Mouse (Mus musculus): ENCODE results near the gene Tectb.
A peak's percentile ranks its signal among the peaks of the same experiment; 100 is the strongest.
"Not testable (repeated sequence)": the region's sequence is repeated elsewhere in the genome, so short reads cannot be mapped to it uniquely, and the experiment has no call there.

Tectb gene

GRCm38 (mm10) chr19:55180433-55180832 is at the start of gene Tectb:
Gene Tectb (plus strand): TSS chr19:55180733.
- DNase-seq (ENCODE audit: low read depth, low spot score), result no peak

DNA sequence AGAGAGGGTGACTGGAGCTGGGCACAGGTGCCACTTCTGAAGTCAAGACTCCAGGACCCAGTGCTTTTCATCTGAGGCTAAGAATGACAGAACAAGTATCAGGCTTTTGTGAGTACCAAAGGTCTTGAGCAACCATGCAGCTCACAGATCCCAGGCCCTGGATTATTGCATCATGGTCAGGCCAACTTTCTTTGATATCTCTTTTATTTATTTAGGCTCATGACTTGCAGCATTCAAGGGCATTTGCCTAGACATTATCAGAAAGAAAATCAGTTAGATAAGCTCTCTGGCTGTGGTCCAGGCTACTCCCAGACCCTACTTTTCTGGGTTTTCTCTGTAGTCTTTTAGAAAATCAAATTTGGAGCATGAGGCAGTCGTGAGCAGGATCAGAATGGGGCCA is 48.8 kb upstream of the Tectb start:
- no peak for DNase-seq (ENCODE audit: low read depth, low spot score)

GRCm38 (mm10) chr19:55132476-55132875 is 48.1 kb upstream of the Tectb start:
- DNase-seq (ENCODE audit: low read depth, low spot score), result no peak

DNA sequence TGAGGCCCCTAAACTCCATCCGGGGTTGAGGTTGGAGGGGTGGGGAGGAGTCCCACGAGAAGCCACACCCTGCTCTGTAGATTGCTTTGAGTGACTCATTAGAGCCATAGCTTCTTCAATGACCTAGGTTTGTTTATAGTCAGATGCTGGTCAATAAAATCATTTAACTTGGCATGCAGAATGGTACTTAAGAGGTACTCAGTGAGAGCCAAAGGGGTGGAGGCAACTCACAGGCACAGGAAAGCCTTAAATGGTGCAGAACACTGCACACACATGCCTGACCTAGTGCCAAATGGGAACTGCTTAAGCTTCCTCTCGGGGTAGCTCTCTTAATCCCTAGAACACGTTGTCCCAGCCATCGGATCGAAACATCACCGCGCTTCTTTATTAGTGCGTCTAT is 46.0 kb upstream of the Tectb start:
- no peak for DNase-seq (ENCODE audit: low read depth, low spot score)

- no peak for DNase-seq (ENCODE audit: low read depth, low spot score)
Measured at GRCm38 (mm10) chr19:55135918-55136317, 44.6 kb upstream of the Tectb start.

DNA sequence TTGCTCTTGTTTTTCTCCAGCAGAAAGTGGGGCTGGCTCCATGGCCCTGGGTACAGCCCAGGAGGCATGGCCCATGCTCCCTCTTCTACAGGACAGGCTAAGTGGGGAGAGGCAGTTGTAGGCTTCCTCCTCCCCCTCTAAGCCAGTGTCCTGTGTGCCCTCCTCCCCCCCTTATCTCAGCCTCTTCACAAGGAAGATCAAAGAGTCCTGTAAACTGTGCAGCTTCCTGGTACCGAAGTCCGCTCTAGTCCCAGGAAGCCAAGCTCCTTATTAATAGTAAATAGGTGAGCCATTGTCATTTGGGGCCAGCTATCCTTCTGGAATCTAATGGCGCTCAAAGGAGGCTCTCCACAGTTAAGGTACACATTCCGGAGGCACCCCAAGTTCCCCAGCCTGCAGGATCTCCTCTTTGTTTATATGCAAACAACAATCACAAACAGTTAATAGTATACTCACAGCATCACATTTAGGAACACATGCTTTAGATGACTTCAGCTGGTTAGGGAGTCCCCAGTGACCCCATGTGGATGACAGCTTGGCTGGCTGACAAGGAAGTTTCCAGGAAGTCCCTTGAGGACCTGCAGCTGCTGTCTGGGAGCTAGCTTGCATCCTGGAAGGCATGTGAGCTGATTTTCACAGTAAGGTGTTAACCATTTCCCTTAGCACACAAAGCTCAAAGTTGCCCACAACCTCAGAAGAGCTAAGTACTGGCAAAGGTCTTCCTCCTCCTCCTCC is 43.7 kb upstream of the Tectb start:
- no peak for DNase-seq (ENCODE audit: low read depth, low spot score)

DNA sequence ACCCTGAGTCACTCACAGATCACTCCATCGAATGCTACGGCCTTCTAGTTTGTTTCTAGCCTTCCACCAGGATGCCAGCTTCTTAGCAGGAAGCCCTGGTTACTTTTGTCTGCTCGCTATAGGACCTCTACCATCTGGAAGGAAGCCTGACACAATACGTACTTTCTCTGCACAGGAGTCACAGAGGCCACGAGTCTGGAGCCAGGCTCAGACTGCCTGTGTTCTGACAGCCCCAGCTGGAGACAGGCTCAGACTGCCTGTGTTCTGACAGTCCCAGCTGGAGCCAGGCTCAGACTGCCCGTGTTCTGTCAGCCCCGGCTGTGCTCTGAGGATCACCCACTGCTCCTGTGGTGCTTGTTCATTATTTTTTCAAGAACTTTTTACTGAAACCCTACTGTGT is 42.6 kb upstream of the Tectb start:
- DNase-seq (ENCODE audit: low read depth, low spot score), result peak; percentile 22

GRCm38 (mm10) chr19:55138506-55138905 is 42.0 kb upstream of the Tectb start:
- DNase-seq (ENCODE audit: low read depth, low spot score), result no peak

- no peak for DNase-seq (ENCODE audit: low read depth, low spot score)
Measured at GRCm38 (mm10) chr19:55139301-55139700, 41.2 kb upstream of the Tectb start.

GRCm38 (mm10) chr19:55143391-55144300 is 36.9 kb upstream of the Tectb start:
- peak; percentile 39 for DNase-seq (ENCODE audit: low read depth, low spot score)

DNA sequence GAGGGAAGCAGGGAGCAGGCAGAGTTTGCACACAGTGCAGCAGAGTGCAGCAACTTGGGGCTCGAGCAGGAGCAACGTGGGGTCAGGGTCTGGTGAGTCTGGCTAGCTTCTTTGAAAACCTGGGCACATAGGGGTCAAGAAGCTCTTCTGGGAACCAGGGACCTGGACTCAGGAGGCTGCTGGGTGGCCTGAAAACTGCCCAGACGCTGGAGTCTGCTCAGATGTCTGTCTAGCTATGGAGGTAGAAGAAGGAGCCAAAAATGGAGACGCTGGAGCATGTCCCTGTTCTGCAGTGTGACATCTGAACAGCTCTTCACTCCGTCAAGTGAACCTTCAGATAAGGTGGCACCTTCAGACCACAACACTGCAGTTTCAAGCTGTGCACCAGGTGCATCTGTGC is 35.8 kb upstream of the Tectb start:
- DNase-seq (ENCODE audit: low read depth, low spot score), result no peak

DNA sequence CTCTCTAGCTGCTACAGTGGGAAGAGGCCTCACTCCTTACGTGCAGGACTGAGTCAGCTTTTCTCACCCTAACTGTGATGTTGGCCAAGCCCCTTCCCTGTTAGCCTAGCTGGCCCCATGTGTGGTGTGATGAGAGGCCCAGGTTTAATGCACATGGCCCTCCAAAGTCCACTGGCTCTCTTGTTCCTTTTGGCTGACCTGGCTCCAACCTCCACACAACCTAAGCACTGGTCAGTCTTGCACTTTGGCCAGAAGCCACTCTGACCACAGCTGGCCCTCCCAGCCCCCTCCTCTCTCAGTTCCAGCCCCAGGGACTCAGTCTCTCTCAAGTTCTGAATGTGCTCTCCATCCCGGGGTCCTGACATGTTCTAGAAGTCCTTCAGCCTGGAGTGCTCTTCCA is 35.4 kb upstream of the Tectb start:
- DNase-seq (ENCODE audit: low read depth, low spot score), result no peak

GRCm38 (mm10) chr19:55147568-55147967 is 33.0 kb upstream of the Tectb start:
- DNase-seq (ENCODE audit: low read depth, low spot score), result peak; percentile 29

- no peak for DNase-seq (ENCODE audit: low read depth, low spot score)
Measured at GRCm38 (mm10) chr19:55148109-55148508, 32.4 kb upstream of the Tectb start.

- DNase-seq (ENCODE audit: low read depth, low spot score), result no peak
Measured at GRCm38 (mm10) chr19:55149646-55150045, 30.9 kb upstream of the Tectb start.

GRCm38 (mm10) chr19:55152274-55152673 is 28.3 kb upstream of the Tectb start:
- not testable (repeated sequence) for DNase-seq (ENCODE audit: low read depth, low spot score)

GRCm38 (mm10) chr19:55152983-55153382 is 27.6 kb upstream of the Tectb start:
- no peak for DNase-seq (ENCODE audit: low read depth, low spot score)

GRCm38 (mm10) chr19:55157029-55157428 is 23.5 kb upstream of the Tectb start:
- DNase-seq (ENCODE audit: low read depth, low spot score), result no peak

GRCm38 (mm10) chr19:55158606-55159005 is 21.9 kb upstream of the Tectb start:
- peak; percentile 29 for DNase-seq (ENCODE audit: low read depth, low spot score)

GRCm38 (mm10) chr19:55159826-55160225 is 20.7 kb upstream of the Tectb start:
- no peak for DNase-seq (ENCODE audit: low read depth, low spot score)

GRCm38 (mm10) chr19:55162271-55162670 is 18.3 kb upstream of the Tectb start:
- DNase-seq (ENCODE audit: low read depth, low spot score), result no peak

DNA sequence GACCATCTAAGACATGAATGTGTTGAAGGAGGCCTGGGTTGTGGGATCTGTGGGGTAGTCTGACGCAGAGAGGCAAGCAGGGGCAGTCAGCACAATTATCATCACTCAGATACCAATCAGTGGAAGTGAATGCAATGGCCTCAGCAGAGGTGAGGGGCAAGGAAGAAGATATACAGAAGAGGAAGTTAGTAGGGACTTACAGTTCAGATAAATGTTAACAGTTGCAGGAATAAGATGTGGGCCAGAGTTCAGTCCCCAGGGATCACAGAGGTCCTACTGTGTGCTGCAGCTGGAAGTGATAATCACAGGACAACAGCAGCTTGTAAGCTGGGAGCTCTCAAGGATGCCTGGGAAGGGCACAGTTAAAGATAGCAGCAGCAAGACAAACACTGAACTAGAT is 16.4 kb upstream of the Tectb start:
- DNase-seq (ENCODE audit: low read depth, low spot score), result no peak

All from brain, adult 2 months (tissue).